Mouse (Mus musculus) cerebellum, adult 11-12 months (tissue): ENCODE data around the gene Rxra.

Source experiments
- DNase-seq: peaks from one replicate; pipeline ENCODE4 v3.0.0; 2022

Rxra gene

GRCm38 (mm10) chr2:27676106-27676477 is at the start of gene Rxra:
TSS of gene Rxra (plus strand) at chr2:27676440.
- DNase-seq = no peak

DNA sequence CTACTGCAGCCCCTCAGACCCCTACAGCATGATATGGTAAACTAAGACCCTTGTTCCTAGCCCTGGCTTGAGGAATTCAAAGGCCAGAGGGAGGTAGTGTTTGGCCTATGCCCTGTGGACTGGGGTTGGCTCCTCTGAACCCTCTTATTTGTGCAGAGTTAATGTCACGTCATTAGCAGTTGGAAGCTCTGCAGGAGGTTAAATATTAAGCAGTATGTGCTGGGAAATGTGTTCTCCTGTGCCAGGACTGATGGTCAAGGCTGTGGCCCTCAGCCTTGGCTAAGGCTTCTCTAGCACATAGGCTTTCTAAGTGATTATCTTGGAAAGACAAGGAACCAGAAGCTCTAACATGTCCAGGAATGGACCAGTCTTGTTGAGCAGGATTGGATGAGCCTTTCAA is 49.6 kb upstream of the Rxra start:
- no peak for DNase-seq

DNA sequence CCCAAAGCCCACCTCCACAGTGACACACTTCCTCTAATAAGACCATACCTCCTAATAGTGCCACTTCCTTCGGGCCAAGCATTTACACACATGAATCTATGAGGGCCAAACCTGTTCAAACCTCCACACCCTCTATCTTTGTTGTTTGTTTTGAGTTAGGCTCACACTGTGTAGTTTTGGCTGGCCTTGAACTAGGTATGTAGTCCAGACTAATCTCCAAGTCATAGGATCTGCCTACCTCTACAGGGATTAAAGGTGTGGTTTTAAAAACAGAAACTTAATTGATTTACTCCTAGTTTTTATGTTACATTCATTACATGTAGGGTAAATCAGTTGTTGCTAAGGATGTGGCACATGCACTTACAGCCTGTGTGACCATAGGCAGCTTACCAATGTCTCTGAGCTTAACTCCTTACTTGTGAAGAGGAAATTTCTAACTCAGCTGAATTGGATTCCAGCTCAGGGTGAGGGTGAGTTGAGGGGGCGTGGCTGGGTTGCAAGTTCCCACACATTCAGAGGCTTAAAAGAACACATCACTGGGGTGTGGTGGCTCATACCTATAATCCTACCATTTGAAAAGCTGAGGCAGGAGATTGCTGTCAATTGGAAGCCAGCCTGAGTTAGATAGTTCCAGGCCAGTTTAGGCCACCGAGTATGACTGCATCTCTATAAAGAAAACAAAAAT is 45.5 kb upstream of the Rxra start:
- no peak for DNase-seq

GRCm38 (mm10) chr2:27633471-27633870 is 42.8 kb upstream of the Rxra start:
- DNase-seq = no peak

DNA sequence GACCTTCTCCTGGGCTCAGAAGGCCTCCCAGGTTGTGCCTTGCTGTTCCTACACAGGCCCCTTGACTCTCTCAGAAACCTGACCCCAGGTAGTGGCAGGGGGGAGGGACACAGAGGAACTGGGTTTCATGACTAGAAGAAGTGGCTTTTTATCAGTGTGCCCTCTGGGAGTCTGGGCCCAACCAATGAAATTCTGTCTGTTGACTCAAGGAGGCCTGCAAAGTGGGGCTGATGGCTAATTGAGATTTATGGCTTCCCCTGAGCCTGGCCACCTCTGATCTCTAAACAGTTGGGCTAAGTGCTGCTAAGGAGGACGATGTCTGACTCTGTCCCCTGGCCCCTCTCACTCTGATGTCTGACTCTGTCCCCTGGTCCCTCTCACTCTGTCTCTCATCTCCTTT is 42.2 kb upstream of the Rxra start:
- DNase-seq = no peak

DNA sequence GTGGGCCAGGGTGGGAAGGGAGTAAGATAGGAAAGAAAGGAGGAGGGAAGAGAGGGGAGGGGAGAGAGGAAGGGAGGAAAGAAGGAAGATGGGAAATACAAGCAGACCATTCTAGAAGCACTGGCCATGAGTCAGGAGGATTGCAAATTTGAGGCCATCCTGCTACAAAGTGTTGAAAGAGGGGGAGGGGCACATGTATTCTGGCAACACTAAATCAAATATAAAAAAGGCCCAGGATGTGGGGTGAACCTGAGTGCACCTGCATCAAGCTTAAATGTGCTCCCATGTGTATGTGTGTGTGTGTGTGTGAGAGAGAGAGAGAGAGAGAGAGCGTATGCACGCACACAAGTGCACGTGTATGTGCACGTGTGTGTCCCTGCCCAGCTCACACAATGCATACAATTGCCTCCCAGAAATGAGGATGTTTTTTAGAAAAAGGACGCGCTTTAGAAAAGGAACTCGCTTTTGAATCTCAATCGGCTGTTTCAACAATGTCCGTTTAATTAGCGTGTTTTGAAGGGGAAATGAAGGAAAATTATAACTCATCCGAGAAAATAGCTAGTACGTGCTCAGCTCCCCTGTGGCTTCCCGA is 41.0 kb upstream of the Rxra start:
- no peak for DNase-seq

GRCm38 (mm10) chr2:27636796-27637195 is 39.4 kb upstream of the Rxra start:
- no peak for DNase-seq

GRCm38 (mm10) chr2:27637281-27637896 is 38.9 kb upstream of the Rxra start:
- no peak for DNase-seq

DNA sequence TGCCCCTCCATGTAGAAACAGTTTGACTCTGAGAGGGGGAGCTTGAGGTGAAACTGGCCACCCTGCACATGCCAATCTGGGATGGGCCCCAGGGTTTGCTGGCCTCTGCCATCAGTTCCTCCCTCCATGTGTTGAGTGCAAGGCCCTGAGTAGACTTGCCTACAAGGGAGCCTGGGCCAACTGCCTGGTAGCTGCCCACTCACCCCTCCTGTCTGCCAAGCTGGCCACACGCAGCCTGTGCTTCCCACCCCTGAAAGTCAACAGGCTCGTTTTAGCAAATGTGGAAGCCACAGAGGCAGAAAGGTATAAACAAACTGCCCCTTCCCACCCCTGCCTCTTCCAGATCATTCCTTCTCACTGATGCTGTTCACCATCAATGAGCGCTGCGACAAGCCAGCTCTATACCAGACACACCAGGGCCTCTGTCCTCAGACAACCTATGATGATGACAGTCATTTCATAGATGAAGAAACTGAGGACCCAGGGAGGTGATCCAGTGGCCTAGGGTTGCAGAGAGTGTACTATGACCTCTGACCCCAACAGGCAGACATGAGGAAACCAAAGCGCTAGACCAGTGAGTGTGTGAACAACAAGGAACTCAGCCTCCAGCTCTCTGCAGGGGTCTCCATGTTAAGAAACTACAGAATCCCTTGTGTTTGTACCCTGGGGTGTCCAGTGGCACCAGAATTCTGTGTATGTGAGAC is 36.5 kb upstream of the Rxra start:
- DNase-seq = no peak

GRCm38 (mm10) chr2:27640900-27641479 is 35.2 kb upstream of the Rxra start:
- DNase-seq = no peak

GRCm38 (mm10) chr2:27644547-27645120 is 31.6 kb upstream of the Rxra start:
- no peak for DNase-seq

DNA sequence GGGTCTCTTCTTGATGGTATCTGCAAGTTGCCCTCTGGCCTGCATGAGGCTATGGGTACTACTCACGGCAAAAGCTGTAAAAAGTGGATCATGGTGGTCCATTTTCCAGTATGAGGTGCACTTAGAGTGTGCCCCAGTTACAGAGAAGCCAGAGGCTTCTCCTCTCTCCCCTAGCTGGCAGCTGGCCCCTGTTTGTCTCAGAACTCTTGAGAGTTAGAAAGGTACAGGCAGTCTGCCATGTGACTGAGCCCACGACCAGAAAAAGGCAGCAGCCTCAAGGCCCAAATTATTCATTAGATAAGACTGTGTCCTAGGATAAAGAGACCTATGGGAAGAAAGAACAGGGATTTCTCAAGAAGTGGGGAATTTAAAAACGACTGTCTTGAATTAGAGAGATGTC is 30.8 kb upstream of the Rxra start:
- no peak for DNase-seq

DNA sequence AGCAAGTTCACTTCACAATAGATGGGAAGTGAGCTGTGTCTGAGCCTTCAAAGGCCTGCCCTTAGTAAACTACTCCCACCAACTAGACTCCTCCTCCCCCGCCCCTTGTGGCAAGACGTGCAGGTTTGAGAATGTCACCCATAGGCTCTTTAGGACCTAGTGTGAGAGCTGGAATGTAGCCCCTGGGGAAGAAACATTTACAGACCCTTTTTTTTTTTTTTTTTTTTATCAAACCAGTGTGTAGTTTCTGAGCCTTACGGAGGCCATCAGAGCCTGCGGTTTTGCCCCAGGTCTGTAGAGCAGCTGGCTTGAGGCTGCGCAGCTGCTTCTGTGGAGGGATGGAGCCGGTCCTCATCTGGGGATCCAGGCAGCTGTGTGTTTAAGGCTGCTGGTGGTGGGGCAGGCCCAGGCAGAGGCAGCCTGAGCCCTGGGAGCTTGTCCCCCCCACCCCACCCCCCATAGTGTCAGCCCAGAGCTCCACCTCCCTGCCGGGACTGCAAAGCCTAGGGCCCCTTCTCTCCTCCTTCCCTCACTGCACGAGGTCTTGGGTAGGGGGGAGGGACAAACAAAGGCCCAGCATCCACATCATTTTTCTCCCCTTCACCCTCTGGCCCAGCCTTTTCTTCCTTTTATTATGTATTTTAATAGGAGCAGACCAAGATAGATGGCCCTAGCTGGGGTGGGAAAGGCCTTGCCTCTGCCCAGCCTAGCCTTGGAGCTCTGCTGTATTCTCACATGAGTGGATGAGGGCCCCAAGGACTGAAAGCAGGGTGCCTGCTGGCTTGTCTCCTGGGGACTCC is 26.2 kb upstream of the Rxra start:
- DNase-seq = no peak

DNA sequence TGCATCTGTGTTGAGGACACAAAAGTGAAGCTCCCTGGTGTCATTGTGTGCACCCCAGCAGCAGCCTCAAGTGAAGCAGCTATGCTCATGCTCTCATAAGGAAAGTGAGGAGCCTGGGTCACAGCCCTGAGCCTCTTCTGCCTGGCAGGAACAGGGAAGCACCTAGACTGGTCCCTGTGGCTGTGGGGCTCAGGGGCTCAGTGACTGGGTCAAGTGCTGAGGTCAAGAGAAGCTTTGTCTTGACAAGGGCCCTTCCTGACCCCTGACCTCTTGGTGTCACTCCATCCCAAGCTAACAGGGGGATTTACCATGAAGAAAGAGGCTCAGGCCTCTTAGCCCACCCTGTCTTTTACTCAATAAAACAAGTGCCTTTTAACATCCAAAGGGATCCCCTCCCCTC is 25.2 kb upstream of the Rxra start:
- DNase-seq = no peak

GRCm38 (mm10) chr2:27653496-27654030 is 22.7 kb upstream of the Rxra start:
- no peak for DNase-seq

DNA sequence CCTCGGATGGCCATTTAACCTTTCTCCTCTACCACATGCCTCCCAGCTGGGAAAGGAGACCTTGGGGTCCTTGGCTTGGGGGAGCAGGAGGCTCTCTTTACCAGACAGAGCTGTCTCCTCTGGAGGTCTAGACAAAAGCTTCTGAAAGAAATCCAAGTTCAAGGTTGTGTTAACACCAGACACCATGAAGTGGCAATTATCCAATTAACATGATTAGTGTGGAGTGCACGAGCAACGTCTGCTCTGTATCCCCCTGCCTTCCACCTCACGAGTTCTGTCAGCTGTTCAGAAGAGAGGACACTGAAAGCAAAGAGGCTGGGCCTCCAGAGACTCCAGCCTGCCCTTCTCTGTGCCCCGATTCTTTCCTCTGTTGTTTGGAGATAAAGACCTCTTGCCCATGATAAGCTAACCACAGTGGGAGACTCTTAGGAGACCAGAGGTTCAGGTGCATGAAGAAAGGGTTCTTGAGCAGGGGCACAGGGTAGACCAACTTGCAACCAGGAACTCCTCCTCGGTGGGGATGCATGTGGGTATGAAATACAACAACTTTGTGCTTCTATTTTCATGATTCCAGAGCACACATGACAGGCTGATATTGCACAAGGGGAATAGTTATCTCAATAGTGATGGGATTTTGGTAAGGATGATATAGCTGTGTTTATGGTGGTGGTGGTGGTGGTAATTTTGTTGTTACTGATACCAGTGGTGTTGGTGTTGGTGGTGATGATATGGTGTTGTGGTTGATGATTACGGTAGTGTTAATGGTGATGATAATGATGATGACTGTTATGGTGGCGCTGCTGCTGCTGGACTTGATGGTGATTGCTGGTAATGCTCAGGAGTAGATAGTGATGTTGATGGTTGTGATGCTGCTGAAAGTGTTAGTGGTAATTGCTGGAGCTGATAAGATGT is 21.7 kb upstream of the Rxra start:
- DNase-seq = no peak

DNA sequence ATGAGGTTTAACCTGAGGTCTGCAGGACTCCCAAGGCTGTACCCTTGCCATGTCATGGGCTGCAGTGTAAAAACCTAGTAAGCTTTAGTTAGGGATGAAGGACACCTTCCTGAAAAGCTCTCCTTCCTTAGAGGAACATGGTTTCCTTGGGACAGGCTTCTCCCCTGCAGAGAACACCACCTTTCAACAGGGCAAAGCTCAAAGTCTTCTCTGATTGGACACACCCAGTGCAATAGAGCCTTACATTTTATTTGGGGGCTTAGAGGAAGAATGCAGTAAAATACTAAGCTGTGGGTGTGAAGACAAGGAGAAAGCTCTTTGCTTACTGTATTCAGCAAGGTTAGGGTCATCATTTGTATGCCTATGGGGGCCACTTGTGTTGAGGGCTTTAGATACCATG is 19.7 kb upstream of the Rxra start:
- DNase-seq = no peak

- no peak for DNase-seq
These were observed 11.0 kb upstream of the Rxra start for GRCm38 (mm10) chr2:27665284-27665683.

- DNase-seq = no peak
These were observed 9.5 kb upstream of the Rxra start for GRCm38 (mm10) chr2:27666719-27667118.

DNA sequence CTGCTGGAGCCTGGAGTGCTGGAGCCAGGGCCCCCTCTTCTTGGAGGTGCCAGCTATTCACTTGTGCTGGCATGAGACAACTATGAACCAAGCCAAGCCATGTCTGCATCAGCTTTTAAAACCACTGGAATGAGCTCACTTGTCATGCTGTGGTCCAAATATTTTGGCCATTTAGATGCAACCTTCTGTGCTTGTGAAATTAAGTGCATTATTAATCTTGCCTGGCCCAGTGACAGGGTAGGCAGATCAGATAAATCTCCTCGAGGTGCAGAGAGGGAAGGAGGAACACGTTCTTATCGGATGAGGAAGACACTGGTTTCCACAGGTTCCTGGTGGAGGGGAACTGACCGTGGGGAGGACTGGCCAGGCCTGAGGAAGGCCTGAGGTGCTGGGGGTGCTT is 8.6 kb upstream of the Rxra start:
- no peak for DNase-seq

DNA sequence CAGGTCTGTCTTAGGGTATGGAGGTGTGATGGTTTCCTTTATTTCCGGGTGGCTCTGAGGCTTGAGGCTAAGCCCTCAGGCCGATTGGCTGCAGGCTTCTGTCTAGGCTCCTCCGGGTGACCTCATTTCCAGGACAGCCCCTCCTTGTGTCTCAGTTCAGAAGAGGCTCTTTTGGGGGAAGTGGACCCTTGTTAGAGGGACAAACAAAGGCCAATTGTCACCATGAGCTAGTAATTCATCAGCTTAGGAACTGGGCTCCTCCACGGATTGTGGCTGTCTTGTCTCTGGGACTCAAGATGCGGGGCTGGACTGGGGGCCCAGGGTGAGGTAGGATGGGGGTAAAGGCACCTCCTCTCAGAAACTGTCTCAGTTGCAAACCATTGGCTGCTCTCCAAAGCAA is 5.5 kb upstream of the Rxra start:
- DNase-seq = no peak
